In the genomic region with DNA sequence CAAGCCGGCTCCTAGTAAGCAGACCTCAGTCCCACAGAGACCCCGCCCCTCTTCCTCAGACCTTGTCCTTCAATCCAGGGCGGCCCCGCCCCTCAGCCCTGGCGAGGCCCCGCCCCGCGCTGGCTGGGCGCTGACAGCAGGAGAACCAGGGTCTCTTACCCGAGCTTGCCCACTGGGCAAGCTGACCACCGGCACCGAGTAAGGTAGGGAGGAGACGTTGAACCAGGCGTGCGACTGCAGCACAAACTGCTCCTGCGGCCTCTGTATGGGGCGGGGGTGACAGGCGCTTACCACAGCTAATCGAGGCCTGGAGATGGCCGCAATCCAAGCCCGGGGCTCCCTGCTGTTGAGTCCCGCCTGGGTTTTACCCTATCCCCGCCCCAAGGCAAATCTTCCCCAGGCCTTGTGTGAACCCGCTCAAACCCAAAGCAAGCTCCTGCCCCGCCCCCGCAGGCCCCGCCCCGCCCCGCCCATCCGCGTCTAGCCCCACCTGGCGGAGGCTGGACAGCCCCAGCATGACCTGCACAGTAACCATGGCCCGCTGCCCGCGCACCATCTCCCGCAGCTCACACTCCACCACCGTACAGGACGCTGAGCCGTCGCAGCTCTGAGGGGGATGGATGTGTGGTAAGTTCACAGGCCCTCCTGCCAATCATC, we compare ENCODE assay signal across 1 mouse cellular context.
TF ChIP-seq lines count a peak whose summit lies in the region.

No protein-coding gene starts in this region.

TF ChIP-seq in CH12.LX, 34 proteins besides CTCF, POLR2A, EP300 and RAD21:
- TF ChIP-seq MAX (IDR thresholded peaks at IDR 0.05; ENCODE audit: low read length) = 0 out of 2 replicates have a peak, but pooled peaks have one; percentile 5
- no peak for TF ChIP-seq KAT2A (IDR thresholded peaks at IDR 0.05; ENCODE audit: insufficient replicate concordance, low read length)
- 0 out of 2 replicates have a peak, but pooled peaks have one; percentile 11 for TF ChIP-seq MAZ (IDR thresholded peaks at IDR 0.05; ENCODE audit: low read depth, low read length)
- TF ChIP-seq SMC3 (IDR thresholded peaks at IDR 0.05; ENCODE audit: low read depth, low read length) = no peak
- TF ChIP-seq USF1 (IDR thresholded peaks at IDR 0.05; ENCODE audit: low read depth, low read length) = no peak
- peak; percentile 31; the same call in 1 of the 2 replicates for TF ChIP-seq HCFC1 (IDR thresholded peaks at IDR 0.05; ENCODE audit: low read depth, low read length)
- TF ChIP-seq TBP (conservative IDR thresholded peaks at IDR 0.05; ENCODE audit: low read depth, low read length) = no peak
- TF ChIP-seq RCOR1 (conservative IDR thresholded peaks at IDR 0.05; ENCODE audit: low read depth, low read length) = no peak
- no peak for TF ChIP-seq USF2 (conservative IDR thresholded peaks at IDR 0.05; ENCODE audit: low read depth, low read length)
- no peak for TF ChIP-seq E2F4 (IDR thresholded peaks at IDR 0.05; ENCODE audit: insufficient replicate concordance, low read depth, low read length)
- TF ChIP-seq NRF1 (IDR thresholded peaks at IDR 0.05; ENCODE audit: low read depth, low read length) = peak; percentile 51; the same call in 1 of the 2 replicates
- TF ChIP-seq CHD2 (IDR thresholded peaks at IDR 0.05; ENCODE audit: low read length) = no peak
- no peak for TF ChIP-seq ZC3H11A (IDR thresholded peaks at IDR 0.05; ENCODE audit: low read depth, low read length)
- no peak for TF ChIP-seq JUND (conservative IDR thresholded peaks at IDR 0.05; ENCODE audit: low read depth, low read length)
- 0 out of 2 replicates have a peak, but pooled peaks have one; percentile 28 for TF ChIP-seq UBTF (IDR thresholded peaks at IDR 0.05; ENCODE audit: low read depth, low read length)
- no peak for TF ChIP-seq IRF4 (IDR thresholded peaks at IDR 0.05; ENCODE audit: low read depth, low read length)
- TF ChIP-seq MAFK (IDR thresholded peaks at IDR 0.05; ENCODE audit: insufficient replicate concordance, low read length) = no peak
- no peak for TF ChIP-seq BHLHE40 (IDR thresholded peaks at IDR 0.05; ENCODE audit: low read depth, low read length)
- TF ChIP-seq MYC (IDR thresholded peaks at IDR 0.05; ENCODE audit: low read depth, low read length) = no peak
- TF ChIP-seq GABPA (IDR thresholded peaks at IDR 0.05; ENCODE audit: insufficient replicate concordance, low read depth, low read length) = no peak
- no peak for TF ChIP-seq ZMIZ1 (IDR thresholded peaks at IDR 0.05; ENCODE audit: low read depth, low read length)
- TF ChIP-seq PAX5 (IDR thresholded peaks at IDR 0.05; ENCODE audit: low read length) = no peak
- no peak; the same call in 1 of the 2 replicates for TF ChIP-seq MEF2A (IDR thresholded peaks at IDR 0.05; ENCODE audit: borderline replicate concordance, low read depth, low read length)
- no peak for TF ChIP-seq CHD1 (IDR thresholded peaks at IDR 0.05; ENCODE audit: low read depth, low read length)
- no peak for TF ChIP-seq ZNF384 (IDR thresholded peaks at IDR 0.05; ENCODE audit: low read depth, low read length)
- no peak for TF ChIP-seq ELF1 (IDR thresholded peaks at IDR 0.05; ENCODE audit: low read depth, low read length)
- peak; percentile 19; the same call in 1 of the 2 replicates for TF ChIP-seq TCF12 (IDR thresholded peaks at IDR 0.05; ENCODE audit: low read depth, low read length)
- no peak for TF ChIP-seq ETS1 (conservative IDR thresholded peaks at IDR 0.05; ENCODE audit: low read depth, low read length)
- TF ChIP-seq ZKSCAN1 (IDR thresholded peaks at IDR 0.05; ENCODE audit: borderline replicate concordance, low read depth, low read length) = no peak
- no peak for TF ChIP-seq NELFE (IDR thresholded peaks at IDR 0.05; ENCODE audit: low read depth, low read length)
- TF ChIP-seq MXI1 (IDR thresholded peaks at IDR 0.05; ENCODE audit: low read depth, low read length) = peak; percentile 48; the same call in 1 of the 2 replicates
- TF ChIP-seq SIN3A (IDR thresholded peaks at IDR 0.05; ENCODE audit: low read length) = peak; percentile 79
- TF ChIP-seq POLR2AphosphoS2 (IDR thresholded peaks at IDR 0.05; ENCODE audit: low read depth, low read length) = no peak
- no peak for TF ChIP-seq JUN (IDR thresholded peaks at IDR 0.05; ENCODE audit: insufficient read depth, low read depth, low read length)
